Mouse (Mus musculus) central nervous system, embryonic 18 days (tissue): Measurements from ENCODE around the gene Asrgl1. TPM values are rescaled to one million over a fixed set of nuclear protein-coding genes. Genes with fewer than 3 reads are reported as not detected.

Source experiments
- polyA plus RNA-seq: library from polyadenylated mRNA; depleted of rRNA; stranded (reverse); fragments of >200 nt; gene quantifications from 2 replicates; pipeline ENCODE4 v1.2.3, GENCODE M21; 2012; rRNA removed

The Asrgl1 gene
- 15.8 and 16.8 TPM in 2 replicates for polyA plus RNA-seq

DNA sequence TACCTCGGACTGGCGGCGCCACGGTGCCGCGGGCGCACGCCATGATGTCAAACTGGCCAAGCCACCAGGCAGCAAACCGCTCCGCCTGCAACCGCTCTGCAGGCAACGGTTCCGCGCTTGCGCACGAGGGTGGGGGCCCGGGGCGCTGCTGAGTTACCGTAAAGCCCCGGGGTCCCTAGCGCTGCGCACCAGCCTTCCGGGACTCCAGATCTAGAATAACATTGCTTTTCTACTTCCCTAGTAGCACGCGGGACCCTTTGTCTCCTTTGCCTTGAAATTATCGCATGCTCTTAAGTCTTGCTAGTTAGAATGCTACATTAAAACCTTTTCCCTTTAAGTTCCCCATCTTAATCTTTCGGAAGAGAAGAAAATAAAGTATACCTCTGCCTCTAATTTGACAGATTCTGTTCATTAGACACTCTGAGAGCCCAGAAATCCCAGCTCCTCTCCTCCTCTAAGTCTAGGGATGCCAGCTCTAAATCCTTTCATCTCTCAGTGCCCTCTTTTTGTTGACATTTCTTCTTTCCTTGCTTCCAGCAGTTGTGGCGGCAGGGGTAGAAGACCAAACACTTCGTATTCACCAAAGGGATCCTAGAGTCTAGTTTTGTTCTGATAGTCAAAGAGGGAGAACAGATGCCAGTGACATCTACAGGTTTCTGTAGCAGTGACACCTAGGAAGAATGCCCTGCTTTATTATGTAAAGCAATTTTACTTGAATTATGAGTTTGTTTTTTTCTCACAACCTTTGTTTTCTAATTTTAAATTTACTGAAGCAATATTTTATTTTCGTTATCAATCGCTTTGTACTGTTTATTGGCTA, at the start of gene Asrgl1:
Gene Asrgl1 (minus strand): TSS at position 125 of the 820 bp plus-strand sequence.

DNA sequence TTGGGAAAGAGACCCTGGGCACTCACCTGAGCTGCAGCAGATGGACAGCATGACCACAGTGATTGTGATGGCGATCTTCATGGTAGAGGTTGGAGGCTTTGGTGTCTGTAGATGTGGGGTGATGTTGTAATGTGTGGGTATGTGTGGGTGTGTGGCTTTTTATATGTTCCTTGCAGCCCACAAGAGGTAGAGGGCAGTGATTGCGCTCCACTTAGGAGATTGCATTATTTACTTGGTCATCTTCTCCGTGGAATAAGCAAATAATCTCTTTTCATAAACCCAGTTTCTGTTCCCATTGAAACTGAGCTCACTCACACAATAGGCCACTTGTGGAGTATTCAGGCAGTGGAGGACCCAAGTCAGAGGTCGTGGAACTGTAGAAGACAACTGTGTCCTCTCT, 47.6 kb downstream of the Asrgl1 start, which contains the start of gene Scgb1a1:
Gene Scgb1a1 (minus strand): TSS at position 138 of the 400 bp plus-strand sequence.

Other genes with a start within 250 kb of the Asrgl1 start
- 44.6 and 52.3 TPM in 2 replicates for gene 1810009A15Rik, start 246.8 kb downstream of the Asrgl1 start, polyA plus RNA-seq
- gene Gm49416, start 246.7 kb downstream of the Asrgl1 start, polyA plus RNA-seq: 0.23 and 0.32 TPM in 2 replicates
- gene Ints5, start 242.6 kb downstream of the Asrgl1 start, polyA plus RNA-seq: 20.6 and 22.9 TPM in 2 replicates
- gene Ganab, start 237.6 kb downstream of the Asrgl1 start, polyA plus RNA-seq: 125 and 128 TPM in 2 replicates
- gene B3gat3, start 215.3 kb downstream of the Asrgl1 start, polyA plus RNA-seq: 131 and 145 TPM in 2 replicates
- gene Rom1, start 206.3 kb downstream of the Asrgl1 start, polyA plus RNA-seq: 2.1 and 2.3 TPM in 2 replicates
- 11.1 and 13.1 TPM in 2 replicates for gene Eml3, start 206.1 kb downstream of the Asrgl1 start, polyA plus RNA-seq
- gene Mta2, start 193.8 kb downstream of the Asrgl1 start, polyA plus RNA-seq: 36.2 and 38.4 TPM in 2 replicates
- 22.9 TPM in 2 replicates for gene Tut1, start 181.8 kb downstream of the Asrgl1 start, polyA plus RNA-seq
- 385 and 395 TPM in 2 replicates for gene Eef1g, start 168.6 kb downstream of the Asrgl1 start, polyA plus RNA-seq
- gene Ahnak, start 146.4 kb downstream of the Asrgl1 start, polyA plus RNA-seq: 4.7 TPM in 2 replicates
- gene Scgb1a1, start 47.7 kb downstream of the Asrgl1 start, polyA plus RNA-seq: 1.1 TPM in 1 of 2 replicates, not detected in the other